In genomic region chr4:119162990-119163389, GRCm38 (mm10) we compare ENCODE assay signal across 34 mouse cellular contexts. TPM values are rescaled to one million over a fixed set of nuclear protein-coding genes. Genes with fewer than 3 reads are reported as not detected.
DNase-seq lines count a peak whose midpoint lies in the region; ATAC-seq and TF ChIP-seq lines count a peak whose summit lies in the region.
"Had no signal": no experiment of that assay in that cellular context is flagged by ENCODE, and none has a peak within 500 bp of the region (broad histone marks: within the 10 kb centered on the region; RNA-seq: fewer than 3 reads in every experiment).

No protein-coding gene starts in this region.

- H3K4me3 ChIP-seq in heart, postnatal 0 days (ENCODE audit: low read depth, low read length) = no peak overlapping the region
- no peak overlapping the region for H3K4me3 ChIP-seq in layer of hippocampus, adult 2 months
- no peak overlapping the region for H3K4me3 ChIP-seq in lung, postnatal 0 days (ENCODE audit: low read depth, low read length)
- H3K4me3 ChIP-seq: embryonic facial prominence, embryonic 13.5 days; forebrain, embryonic 10.5 days; forebrain, embryonic 15.5 days; hindbrain, embryonic 10.5 days; hindbrain, embryonic 15.5 days; intestine, embryonic 15.5 days; kidney, embryonic 15.5 days; limb, embryonic 12.5 days; liver, embryonic 12.5 days; lung, embryonic 15.5 days; midbrain, embryonic 13.5 days; neural tube, embryonic 13.5 days had no signal

- H3K9ac ChIP-seq in heart, postnatal 0 days (replicated peaks; ENCODE audit: low read depth, low read length) = no peak overlapping the region
- H3K9ac ChIP-seq in lung, postnatal 0 days (replicated peaks; ENCODE audit: low read depth) = no peak overlapping the region
- H3K9ac ChIP-seq: embryonic facial prominence, embryonic 13.5 days; forebrain, embryonic 15.5 days; hindbrain, embryonic 15.5 days; intestine, embryonic 15.5 days; kidney, embryonic 15.5 days; limb, embryonic 12.5 days; liver, embryonic 12.5 days; lung, embryonic 15.5 days; midbrain, embryonic 13.5 days; neural tube, embryonic 13.5 days had no signal

- ATAC-seq in heart, postnatal 0 days (ENCODE audit: insufficient read depth, low read depth) = no peak
- no peak for ATAC-seq in lung, postnatal 0 days
- peak; percentile 33; the same call in 1 of the 2 replicates for ATAC-seq in megakaryocyte progenitor cell, adult 5-6 weeks (replicated peaks; ENCODE audit: poor library complexity)
- no peak for ATAC-seq in activated CD4-positive, CD25-positive, alpha-beta regulatory T cell, adult 4 months
- ATAC-seq: forebrain, embryonic 15.5 days; intestine, embryonic 15.5 days; liver, embryonic 12.5 days; midbrain, embryonic 13.5 days had no signal

- no peak for TF ChIP-seq EP300 in heart, postnatal 0 days (IDR thresholded peaks at IDR 0.05; ENCODE audit: low read depth)
- TF ChIP-seq EP300 in lung, postnatal 0 days (IDR thresholded peaks at IDR 0.05) = no peak

- no peak overlapping the region for H3K4me2 ChIP-seq in heart, postnatal 0 days (ENCODE audit: low read depth, low read length)
- H3K4me2 ChIP-seq in lung, postnatal 0 days (replicated peaks; ENCODE audit: low read depth, low read length) = no peak overlapping the region
- H3K4me2 ChIP-seq: embryonic facial prominence, embryonic 13.5 days; forebrain, embryonic 15.5 days; heart, embryonic 11.5 days; hindbrain, embryonic 15.5 days; intestine, embryonic 15.5 days; kidney, embryonic 15.5 days; limb, embryonic 12.5 days; liver, embryonic 12.5 days; lung, embryonic 15.5 days; midbrain, embryonic 13.5 days; neural tube, embryonic 13.5 days had no signal

- H3K27ac ChIP-seq in heart, postnatal 0 days (ENCODE audit: low read depth) = no peak overlapping the region
- no peak overlapping the region for H3K27ac ChIP-seq in layer of hippocampus, adult 2 months
- H3K27ac ChIP-seq in lung, postnatal 0 days (ENCODE audit: low read length) = no peak overlapping the region
- H3K27ac ChIP-seq: embryonic facial prominence, embryonic 13.5 days; forebrain, embryonic 10.5 days; forebrain, embryonic 15.5 days; hindbrain, embryonic 10.5 days; hindbrain, embryonic 15.5 days; intestine, embryonic 15.5 days; kidney, embryonic 15.5 days; limb, embryonic 12.5 days; liver, embryonic 12.5 days; lung, embryonic 15.5 days; midbrain, embryonic 13.5 days; neural tube, embryonic 13.5 days had no signal

- no peaks in the 10 kb centered on the region for H3K27me3 ChIP-seq in heart, postnatal 0 days (ENCODE audit: control insufficient read depth, insufficient read depth, low read length)
- no peaks in the 10 kb centered on the region for H3K27me3 ChIP-seq in lung, postnatal 0 days (replicated peaks; ENCODE audit: insufficient read depth, low read length)
- H3K27me3 ChIP-seq: embryonic facial prominence, embryonic 13.5 days; forebrain, embryonic 15.5 days; hindbrain, embryonic 15.5 days; intestine, embryonic 15.5 days; kidney, embryonic 15.5 days; limb, embryonic 12.5 days; liver, embryonic 12.5 days; lung, embryonic 15.5 days; midbrain, embryonic 13.5 days; neural tube, embryonic 13.5 days had no signal

- H3K9me3 ChIP-seq in heart, postnatal 0 days (replicated peaks; ENCODE audit: control insufficient read depth, low read length) = no peaks in the 10 kb centered on the region
- H3K9me3 ChIP-seq in lung, postnatal 0 days (ENCODE audit: low read length) = no peaks in the 10 kb centered on the region
- H3K9me3 ChIP-seq: embryonic facial prominence, embryonic 13.5 days; forebrain, embryonic 10.5 days; forebrain, embryonic 15.5 days; hindbrain, embryonic 10.5 days; hindbrain, embryonic 15.5 days; intestine, embryonic 15.5 days; kidney, embryonic 15.5 days; limb, embryonic 12.5 days; liver, embryonic 12.5 days; lung, embryonic 15.5 days; midbrain, embryonic 13.5 days; neural tube, embryonic 13.5 days had no signal

- no peak for DNase-seq in heart, postnatal 0 days (ENCODE audit: low spot score)
- no peak for DNase-seq in heart, postnatal 10 days
- no peak for DNase-seq in layer of hippocampus, adult 2 months (ENCODE audit: low spot score in 2 of 2)
- no peak for DNase-seq in layer of hippocampus, postnatal 14 days (ENCODE audit: low spot score in 2 of 2)
- no peak for DNase-seq in lung, postnatal 0 days (ENCODE audit: low spot score)
- no peak for DNase-seq in lung, postnatal 14 days
- DNase-seq: adrenal gland, postnatal 14 days; cerebellum, adult 11 months; cerebellum, postnatal 10 days; gastrocnemius, postnatal 25 days; heart, adult 11 months; kidney, postnatal 36 days; lung, postnatal 4 days; right cerebral cortex, postnatal 25 days; spleen, adult 18-20 months; thymus, adult 18-20 months; thymus, postnatal 36 days had no signal

- H3K36me3 ChIP-seq in heart, postnatal 0 days (replicated peaks; ENCODE audit: control insufficient read depth, insufficient read depth, low read length) = no peaks in the 10 kb centered on the region
- H3K36me3 ChIP-seq in lung, postnatal 0 days (ENCODE audit: insufficient read depth, low read length) = no peaks in the 10 kb centered on the region
- H3K36me3 ChIP-seq: embryonic facial prominence, embryonic 13.5 days; forebrain, embryonic 15.5 days; hindbrain, embryonic 15.5 days; intestine, embryonic 15.5 days; kidney, embryonic 15.5 days; limb, embryonic 12.5 days; liver, embryonic 12.5 days; lung, embryonic 15.5 days; midbrain, embryonic 13.5 days; neural tube, embryonic 13.5 days had no signal

- H3K4me1 ChIP-seq in heart, postnatal 0 days (ENCODE audit: control insufficient read depth, insufficient read depth) = no peaks in the 10 kb centered on the region
- no peaks in the 10 kb centered on the region for H3K4me1 ChIP-seq in lung, postnatal 0 days (ENCODE audit: insufficient read depth, low read depth, low read length)
- H3K4me1 ChIP-seq: embryonic facial prominence, embryonic 13.5 days; forebrain, embryonic 10.5 days; forebrain, embryonic 15.5 days; hindbrain, embryonic 10.5 days; hindbrain, embryonic 15.5 days; intestine, embryonic 15.5 days; kidney, embryonic 15.5 days; limb, embryonic 12.5 days; lung, embryonic 15.5 days; midbrain, embryonic 13.5 days; neural tube, embryonic 13.5 days had no signal

- 75% methylated on average over 4 of the region's 4 CpGs for WGBS in heart, postnatal 0 days
- WGBS in lung, postnatal 0 days = 74% methylated on average over 4 of the region's 4 CpGs

- TF ChIP-seq CTCF in heart, postnatal 0 days (IDR thresholded peaks at IDR 0.05; ENCODE audit: low read depth) = 0 out of 2 replicates have a peak, but pooled peaks have one; percentile 5
- peak; percentile 33 for TF ChIP-seq CTCF in layer of hippocampus, adult 2 months (conservative IDR thresholded peaks at IDR 0.05)
- TF ChIP-seq CTCF in lung, postnatal 0 days (IDR thresholded peaks at IDR 0.05) = peak; percentile 28

- intact Hi-C loops in heart, postnatal 10 days (cut with DNase I) = no loop called here

RNA-seq across cellular contexts. Expression of gene Zfp691, which starts 11.0 kb away (rescaled TPM):
- 12.9 and 14.3 TPM in 2 replicates for total RNA-seq in heart, postnatal 0 days (2014; rRNA removed; ENCODE audit: low replicate concordance)
- polyA plus RNA-seq in heart, postnatal 0 days (2015; fragmentation: Nextera tagmentation; extraction: Ambion mirVana) = 13.7 and 13.8 TPM in 2 replicates
- total RNA-seq in heart, postnatal 10 days (2021) = 10 to 100 TPM; 19.4 to 22.3 TPM
- total RNA-seq in layer of hippocampus, adult 2 months (2021) = 1 to 10 TPM; 6.1 to 6.5 TPM
- 10 to 100 TPM in 1 of 2 experiments, 1 to 10 TPM in 1; 7.3 to 11.0 TPM for total RNA-seq in layer of hippocampus, postnatal 14 days (2021)
- polyA plus RNA-seq in lung, postnatal 0 days (2015; fragmentation: Nextera tagmentation; extraction: Ambion mirVana) = 4.6 and 5.8 TPM in 2 replicates
- total RNA-seq in megakaryocyte progenitor cell, adult 5-6 weeks (2015) = 3.2 and 3.5 TPM in 2 replicates
- total RNA-seq in megakaryocyte progenitor cell, adult 5-6 weeks (2017) = 2.5 and 5.2 TPM in 2 replicates
- 1 to 10 TPM; 4.6 to 5.9 TPM for polyA plus RNA-seq in activated CD4-positive, CD25-positive, alpha-beta regulatory T cell, adult 4 months (2017; shearing (Covaris generic))

RNA-seq across cellular contexts. Expression of gene Ermap, which starts 26.8 kb away (rescaled TPM):
- total RNA-seq in heart, postnatal 0 days (2014; rRNA removed; ENCODE audit: low replicate concordance) = 0.15 TPM in 1 of 2 replicates, not detected in the other
- 0.51 and 0.57 TPM in 2 replicates for polyA plus RNA-seq in heart, postnatal 0 days (2015; fragmentation: Nextera tagmentation; extraction: Ambion mirVana)
- under 1 TPM in 1 of 2 experiments, not detected in 1; 0.12 TPM for total RNA-seq in heart, postnatal 10 days (2021)
- total RNA-seq in layer of hippocampus, adult 2 months (2021) = under 1 TPM; 0.32 to 0.44 TPM
- under 1 TPM; 0.28 to 0.31 TPM for total RNA-seq in layer of hippocampus, postnatal 14 days (2021)
- polyA plus RNA-seq in lung, postnatal 0 days (2015; fragmentation: Nextera tagmentation; extraction: Ambion mirVana) = 1.9 and 2.2 TPM in 2 replicates
- total RNA-seq in megakaryocyte progenitor cell, adult 5-6 weeks (2015) = 25.4 and 48.3 TPM in 2 replicates
- total RNA-seq in megakaryocyte progenitor cell, adult 5-6 weeks (2017) = 13.3 and 34.2 TPM in 2 replicates
- polyA plus RNA-seq in activated CD4-positive, CD25-positive, alpha-beta regulatory T cell, adult 4 months (2017; shearing (Covaris generic)) = 1 to 10 TPM in 1 of 2 experiments, not detected in 1; 1.1 TPM
- total RNA-seq: gastrocnemius, adult 18-20 months; gastrocnemius, postnatal 25 days had no signal

RNA-seq across cellular contexts. Expression of gene Svbp, which starts 32.1 kb away (rescaled TPM):
- 33.2 and 49.1 TPM in 2 replicates for total RNA-seq in heart, postnatal 0 days (2014; rRNA removed; ENCODE audit: low replicate concordance)
- polyA plus RNA-seq in heart, postnatal 0 days (2015; fragmentation: Nextera tagmentation; extraction: Ambion mirVana) = 126 and 129 TPM in 2 replicates
- total RNA-seq in heart, postnatal 10 days (2021) = 10 to 100 TPM; 30.0 to 30.9 TPM
- total RNA-seq in layer of hippocampus, adult 2 months (2021) = 10 to 100 TPM; 13.9 to 16.6 TPM
- total RNA-seq in layer of hippocampus, postnatal 14 days (2021) = 10 to 100 TPM; 21.1 to 25.3 TPM
- polyA plus RNA-seq in lung, postnatal 0 days (2015; fragmentation: Nextera tagmentation; extraction: Ambion mirVana) = 99.9 and 101 TPM in 2 replicates
- total RNA-seq in megakaryocyte progenitor cell, adult 5-6 weeks (2015) = 37.3 and 44.8 TPM in 2 replicates
- total RNA-seq in megakaryocyte progenitor cell, adult 5-6 weeks (2017) = 17.3 and 43.0 TPM in 2 replicates
- polyA plus RNA-seq in activated CD4-positive, CD25-positive, alpha-beta regulatory T cell, adult 4 months (2017; shearing (Covaris generic)) = 10 to 100 TPM; 63.6 to 67.8 TPM

RNA-seq across cellular contexts. Expression of gene Slc2a1, which starts 54.5 kb away (rescaled TPM):
- 93.0 and 120 TPM in 2 replicates for total RNA-seq in heart, postnatal 0 days (2014; rRNA removed; ENCODE audit: low replicate concordance)
- polyA plus RNA-seq in heart, postnatal 0 days (2015; fragmentation: Nextera tagmentation; extraction: Ambion mirVana) = 19.0 and 19.7 TPM in 2 replicates
- total RNA-seq in heart, postnatal 10 days (2021) = 1 to 10 TPM; 5.1 to 7.7 TPM
- total RNA-seq in layer of hippocampus, adult 2 months (2021) = 10 to 100 TPM; 94.5 to 96.4 TPM
- 100 to 1,000 TPM in 1 of 2 experiments, 10 to 100 TPM in 1; 89.7 to 110 TPM for total RNA-seq in layer of hippocampus, postnatal 14 days (2021)
- polyA plus RNA-seq in lung, postnatal 0 days (2015; fragmentation: Nextera tagmentation; extraction: Ambion mirVana) = 16.7 and 20.4 TPM in 2 replicates
- total RNA-seq in megakaryocyte progenitor cell, adult 5-6 weeks (2015) = 7.7 and 11.5 TPM in 2 replicates
- 7.4 and 8.6 TPM in 2 replicates for total RNA-seq in megakaryocyte progenitor cell, adult 5-6 weeks (2017)
- polyA plus RNA-seq in activated CD4-positive, CD25-positive, alpha-beta regulatory T cell, adult 4 months (2017; shearing (Covaris generic)) = 10 to 100 TPM; 27.6 to 29.1 TPM

RNA-seq across cellular contexts. Expression of gene Tmem269, which starts 55.0 kb away (rescaled TPM):
- total RNA-seq in heart, postnatal 0 days (2014; rRNA removed; ENCODE audit: low replicate concordance) = not detected in 2 replicates
- not detected in 2 replicates for polyA plus RNA-seq in heart, postnatal 0 days (2015; fragmentation: Nextera tagmentation; extraction: Ambion mirVana)
- not detected for total RNA-seq in heart, postnatal 10 days (2021)
- total RNA-seq in layer of hippocampus, adult 2 months (2021) = under 1 TPM; 0.77 to 0.93 TPM
- total RNA-seq in layer of hippocampus, postnatal 14 days (2021) = under 1 TPM; 0.30 to 0.45 TPM
- polyA plus RNA-seq in lung, postnatal 0 days (2015; fragmentation: Nextera tagmentation; extraction: Ambion mirVana) = 0.10 and 0.18 TPM in 2 replicates
- not detected in 2 replicates for total RNA-seq in megakaryocyte progenitor cell, adult 5-6 weeks (2015)
- total RNA-seq in megakaryocyte progenitor cell, adult 5-6 weeks (2017) = not detected in 2 replicates
- polyA plus RNA-seq in activated CD4-positive, CD25-positive, alpha-beta regulatory T cell, adult 4 months (2017; shearing (Covaris generic)) = under 1 TPM in 1 of 2 experiments, not detected in 1; 0.26 TPM
- total RNA-seq: gastrocnemius, adult 18-20 months; megakaryocyte-erythroid progenitor cell, adult 5-6 weeks had no signal
- polyA plus RNA-seq: embryonic facial prominence, embryonic 13.5 days; forebrain, embryonic 10.5 days; heart, embryonic 11.5 days; intestine, embryonic 15.5 days; kidney, embryonic 15.5 days; limb, embryonic 12.5 days; liver, embryonic 12.5 days; lung, embryonic 15.5 days; neural tube, embryonic 13.5 days had no signal

Comparison
In these comparisons a context has a peak if more than half of its experiments do, and no peak if none do; other contexts are left out.
1. RNA of gene Ermap, which starts 26.8 kb away (total RNA-seq): 13.3 to 48.3 TPM in megakaryocyte progenitor cell, adult 5-6 weeks; 0.32 to 0.44 TPM in layer of hippocampus, adult 2 months, 0.28 to 0.31 TPM in layer of hippocampus, postnatal 14 days, 0.12 TPM in heart, postnatal 10 days and 0.15 TPM in heart, postnatal 0 days; every median in the first group is over 4 times any median in the second.
2. Peak in every context shown above with its lines, with median percentiles within 50 percentile points of each other: CTCF ChIP-seq.